Mouse (Mus musculus) small intestine, adult 2 months (tissue): ENCODE measurements around the gene Ptprb.

Experiments
- CTCF ChIP-seq: fragments of 200-500 bp; IDR thresholded peaks from 2 replicates; pipeline ENCODE4 v1.5.1; 2012; ENCODE audit warnings: low read depth, mild to moderate bottlenecking, control low read depth, inconsistent platforms, low read length, moderate library complexity, mixed read lengths; ENCODE audit not compliant: insufficient replicate concordance, insufficient read length; ENCODE audit errors: extremely low read depth
- POLR2A ChIP-seq: fragments of 200-500 bp; IDR thresholded peaks from 2 replicates; pipeline ENCODE4 v1.6.1; 2012; ENCODE audit warnings: low read depth, mild to moderate bottlenecking, control low read depth, inconsistent platforms, low read length, moderate library complexity

GRCm38 (mm10) chr10:116428026-116428780 is 152.9 kb downstream of the Ptprb start:
- no peak for TF ChIP-seq POLR2A
- TF ChIP-seq CTCF: no peak
